9 mouse cellular contexts compared by ENCODE assay signal in the genomic region with DNA sequence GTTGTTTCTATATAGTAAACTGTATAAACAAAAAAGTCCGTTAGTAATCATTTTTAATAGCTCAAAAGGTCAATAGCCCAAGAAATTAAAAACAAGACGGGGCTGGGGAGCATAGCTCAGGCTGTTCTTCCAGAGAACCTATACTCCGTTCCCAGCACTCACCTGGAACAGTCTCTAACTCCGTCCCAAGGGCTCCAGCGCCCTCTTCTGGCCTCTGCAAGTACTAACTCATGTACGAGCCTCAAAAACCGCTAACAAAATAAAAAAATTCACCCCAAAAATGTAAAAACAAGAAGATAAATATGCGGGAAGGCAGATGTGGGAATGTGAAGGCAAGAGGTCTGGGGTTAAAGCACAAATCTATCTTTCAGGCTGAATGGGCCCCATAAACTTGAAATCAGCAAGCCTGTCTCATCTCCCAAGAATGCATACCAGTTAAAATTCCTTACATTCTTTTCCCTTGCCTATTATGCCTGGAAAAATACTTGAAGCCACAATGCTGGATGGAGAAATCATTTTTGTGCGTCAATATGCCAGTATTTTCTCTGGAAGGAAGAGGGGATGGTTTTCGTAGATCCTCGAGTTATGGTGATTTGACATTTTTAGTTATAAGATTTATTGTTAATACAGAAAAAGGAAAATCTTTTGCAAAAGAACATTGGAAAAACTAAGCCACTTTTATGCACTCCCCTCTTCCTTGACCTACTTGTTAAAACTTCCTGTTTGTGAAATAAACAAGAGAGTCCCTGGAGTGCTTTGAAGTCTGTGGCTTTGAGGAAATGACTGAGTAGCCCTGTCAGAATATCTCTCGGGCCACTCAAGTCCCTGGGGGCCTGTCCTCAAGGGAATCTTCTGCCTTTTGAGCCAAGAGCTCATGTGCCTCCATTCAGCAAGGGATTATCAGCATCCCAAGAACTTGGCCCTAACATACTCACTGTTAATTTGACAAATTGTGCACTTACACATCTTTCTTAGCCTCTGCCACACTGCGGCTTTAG.
DNase-seq lines count a peak whose midpoint lies in the region; ATAC-seq and TF ChIP-seq lines count a peak whose summit lies in the region.
"Had no signal": no experiment of that assay in that cellular context is flagged by ENCODE, and none has a peak within 500 bp of the region (broad histone marks: within the 10 kb centered on the region; RNA-seq: fewer than 3 reads in every experiment).

No protein-coding gene starts in this region.

- H3K9ac ChIP-seq in liver, adult 2 months (ENCODE audit: low read depth, low read length): no peak overlapping the region
- no peak overlapping the region for H3K9ac ChIP-seq in liver, embryonic 11.5 days (ENCODE audit: low read depth, low read length)
- H3K9ac ChIP-seq: heart, embryonic 15.5 days had no signal

- H3K27ac ChIP-seq in liver, adult 2 months (replicated peaks; ENCODE audit: insufficient read depth, low read depth, low read length): no peak overlapping the region
- no peak overlapping the region for H3K27ac ChIP-seq in liver, embryonic 11.5 days (ENCODE audit: low read depth, low read length)
- H3K27ac ChIP-seq in embryonic facial prominence, embryonic 10.5 days (replicated peaks): peak overlapping the region; percentile 20; the same call in 1 of the 2 replicates
- H3K27ac ChIP-seq: heart, embryonic 15.5 days had no signal

- no peaks in the 10 kb centered on the region for H3K4me1 ChIP-seq in liver, adult 2 months (ENCODE audit: control insufficient read depth, insufficient read depth, low read length)
- no peaks in the 10 kb centered on the region; the same call in 1 of the 2 replicates for H3K4me1 ChIP-seq in liver, embryonic 11.5 days (replicated peaks; ENCODE audit: control insufficient read depth, insufficient read depth, low read length)
- H3K4me1 ChIP-seq in embryonic facial prominence, embryonic 10.5 days: no peaks in the 10 kb centered on the region

- no peak for ATAC-seq in liver, embryonic 11.5 days (replicated peaks; ENCODE audit: low FRiP score)

- H3K79me2 ChIP-seq in liver, adult 2 months (ENCODE audit: control insufficient read depth, insufficient read depth, low read length): no peaks in the 10 kb centered on the region

- TF ChIP-seq POLR2A in liver, adult 2 months (IDR thresholded peaks at IDR 0.05; ENCODE audit: extremely low read depth, insufficient read depth, low read length): no peak

- no peaks in the 10 kb centered on the region for H3K36me3 ChIP-seq in liver, adult 2 months (ENCODE audit: control insufficient read depth, insufficient read depth, low read length)
- H3K36me3 ChIP-seq in liver, embryonic 11.5 days (ENCODE audit: control insufficient read depth, insufficient read depth, low read length): no peaks in the 10 kb centered on the region
- no peaks in the 10 kb centered on the region for H3K36me3 ChIP-seq in embryonic facial prominence, embryonic 10.5 days (replicated peaks)
- H3K36me3 ChIP-seq: heart, embryonic 15.5 days had no signal

- WGBS in liver, adult 2 months: 81% methylated on average over 13 of the region's 13 CpGs
- 73% methylated on average over 13 of the region's 13 CpGs for WGBS in liver, embryonic 11.5 days
- WGBS in embryonic facial prominence, embryonic 10.5 days: 79% methylated on average over 13 of the region's 13 CpGs

- H3K4me2 ChIP-seq in liver, embryonic 11.5 days: no peak overlapping the region
- H3K4me2 ChIP-seq: heart, embryonic 15.5 days had no signal

- H3K27me3 ChIP-seq in liver, adult 2 months (ENCODE audit: control insufficient read depth, insufficient read depth, low read length): no peaks in the 10 kb centered on the region
- H3K27me3 ChIP-seq in liver, embryonic 11.5 days (replicated peaks; ENCODE audit: control insufficient read depth, insufficient read depth, low read length): no peaks in the 10 kb centered on the region
- H3K27me3 ChIP-seq in embryonic facial prominence, embryonic 10.5 days (replicated peaks; ENCODE audit: low read depth, poor library complexity, severe bottlenecking): no peaks in the 10 kb centered on the region
- H3K27me3 ChIP-seq: heart, embryonic 15.5 days had no signal

- TF ChIP-seq CTCF in liver, adult 2 months (IDR thresholded peaks at IDR 0.05; ENCODE audit: low read depth, low read length): no peak

- H3K4me3 ChIP-seq in liver, adult 2 months (ENCODE audit: insufficient read depth, low read depth, low read length): no peak overlapping the region
- no peak overlapping the region for H3K4me3 ChIP-seq in liver, embryonic 11.5 days (ENCODE audit: low read depth, low read length)
- H3K4me3 ChIP-seq in embryonic facial prominence, embryonic 10.5 days: no peak overlapping the region
- H3K4me3 ChIP-seq: heart, embryonic 15.5 days had no signal

- DNase-seq in liver, adult 2 months (ENCODE audit: extremely low read depth, low read depth, low spot score): peak; percentile 28
- no peak for DNase-seq in liver, embryonic 11.5 days (ENCODE audit: low spot score)
- no peak for DNase-seq in embryonic facial prominence, embryonic 10.5 days (ENCODE audit: low spot score)
- peak; percentile 47 for DNase-seq in kidney, adult 18-20 months
- DNase-seq in lung, postnatal 4 days: peak; percentile 25 to 53
- no peak for DNase-seq in retina, postnatal 1 day
- DNase-seq in left cerebral cortex, adult 18-20 months (ENCODE audit: low spot score in 2 of 2): no peak
- no peak for DNase-seq in urinary bladder, postnatal 36 days (ENCODE audit: low spot score in 2 of 2)

- H3K9me3 ChIP-seq in liver, embryonic 11.5 days (ENCODE audit: control insufficient read depth, low read length): no peaks in the 10 kb centered on the region
- H3K9me3 ChIP-seq in embryonic facial prominence, embryonic 10.5 days: no peaks in the 10 kb centered on the region
- H3K9me3 ChIP-seq: heart, embryonic 15.5 days had no signal

Comparison
In these comparisons a context has a peak if more than half of its experiments do, and no peak if none do; other contexts are left out.
1. DNase-seq: peak in liver, adult 2 months (single experiment), kidney, adult 18-20 months (single experiment) and lung, postnatal 4 days (2 of 2); none in liver, embryonic 11.5 days (single experiment), embryonic facial prominence, embryonic 10.5 days (single experiment), retina, postnatal 1 day (single experiment), left cerebral cortex, adult 18-20 months (0 of 2) and urinary bladder, postnatal 36 days (0 of 2).